Mouse (Mus musculus) MEL (cell line): ENCODE measurements around the gene Pnpla3. TPM values are rescaled to one million over a fixed set of nuclear protein-coding genes. Genes with fewer than 3 reads are reported as not detected.
"Not testable (repeated sequence)": the region's sequence is repeated elsewhere in the genome, so short reads cannot be mapped to it uniquely, and the experiment has no call there.

ENCODE experiments used
- DNase-seq: peaks from one replicate; pipeline ENCODE4 v3.0.0; 2011; ENCODE audit warnings: low read depth, low spot score
- H3K27ac ChIP-seq: 2 replicates; pipeline ENCODE4 v1.5.1; 2012; ENCODE audit warnings: low read depth, mild to moderate bottlenecking, control low read depth, low read length, moderate library complexity; ENCODE audit not compliant: control insufficient read depth
- H3K27me3 ChIP-seq, 2 experiments: fragments of 150-350 bp in 1 of 2; sonication (generic) in 1 of 2; 2 replicates each; pipeline ENCODE4 v1.6.1; 2012; ENCODE audit warnings: low read length in 2 of 2, mild to moderate bottlenecking in 2 of 2, improper control_type of control experiment in 1 of 2, moderate library complexity in 1 of 2; ENCODE audit not compliant: insufficient read depth in 2 of 2, control insufficient read depth in 1 of 2
- H3K36me3 ChIP-seq, 2 experiments: 2 replicates each; pipeline ENCODE4 v1.6.1; 2012 to 2014; ENCODE audit warnings: low read length in 2 of 2, improper control_type of control experiment in 1 of 2, inconsistent platforms in 1 of 2, mild to moderate bottlenecking in 1 of 2; ENCODE audit not compliant: insufficient read depth in 2 of 2, control insufficient read depth in 1 of 2
- H3K4me1 ChIP-seq, 2 experiments: fragments of 150-350 bp in 1 of 2; sonication (generic) in 1 of 2; 2 replicates each; pipeline ENCODE4 v1.6.1; 2012; ENCODE audit warnings: low read length in 2 of 2, improper control_type of control experiment in 1 of 2, mild to moderate bottlenecking in 1 of 2; ENCODE audit not compliant: insufficient read depth in 2 of 2, control insufficient read depth in 1 of 2
- H3K4me3 ChIP-seq, 2 experiments: fragments of 150-350 bp in 1 of 2; sonication (generic) in 1 of 2; 2 replicates each; pipeline ENCODE4 v1.5.1; 2012; ENCODE audit warnings: low read depth in 2 of 2, low read length in 2 of 2, mild to moderate bottlenecking in 2 of 2, moderate library complexity in 2 of 2, control low read depth in 1 of 2, improper control_type of control experiment in 1 of 2; ENCODE audit not compliant: control insufficient read depth in 1 of 2, insufficient read depth in 1 of 2
- H3K79me2 ChIP-seq: 2 replicates; pipeline ENCODE4 v1.6.1; 2012; ENCODE audit warnings: mild to moderate bottlenecking, low read length, moderate library complexity; ENCODE audit not compliant: control insufficient read depth, poor library complexity, insufficient read depth
- H3K9ac ChIP-seq: 2 replicates; pipeline ENCODE4 v1.6.1; 2012; ENCODE audit warnings: low read depth, mild to moderate bottlenecking, control low read depth, low read length, moderate library complexity; ENCODE audit not compliant: control insufficient read depth, poor library complexity, severe bottlenecking
- H3K9me3 ChIP-seq: fragments of 150-350 bp; sonication (generic); replicated peaks from 2 replicates; pipeline ENCODE4 v1.6.1; 2012; ENCODE audit warnings: mild to moderate bottlenecking, low read length, improper control_type of control experiment, moderate library complexity; ENCODE audit not compliant: insufficient read depth
- BHLHE40 ChIP-seq: IDR thresholded peaks from 2 replicates; pipeline ENCODE4 v1.6.1; 2012; ENCODE audit warnings: low read depth, mild to moderate bottlenecking, inconsistent platforms, low read length, improper control_type of control experiment, borderline replicate concordance
- CHD1 ChIP-seq: IDR thresholded peaks from 2 replicates; pipeline ENCODE4 v1.6.1; 2012; ENCODE audit warnings: low read depth, mild to moderate bottlenecking, inconsistent platforms, low read length, improper control_type of control experiment
- ELF1 ChIP-seq: IDR thresholded peaks from 2 replicates; pipeline ENCODE4 v1.6.1; 2014; ENCODE audit warnings: low read depth, mild to moderate bottlenecking, inconsistent platforms, low read length, improper control_type of control experiment, moderate library complexity
- EP300 ChIP-seq, 2 experiments: IDR thresholded peaks; 2 replicates each; pipeline ENCODE4 v1.6.1; 2011; ENCODE audit warnings: improper control_type of control experiment in 2 of 2, low read length in 2 of 2, low read depth in 1 of 2, mild to moderate bottlenecking in 1 of 2
- JUND ChIP-seq: IDR thresholded peaks from 2 replicates; pipeline ENCODE4 v1.6.1; 2011; ENCODE audit warnings: low read depth, mild to moderate bottlenecking, improper control_type of control experiment, low read length
- KAT2A ChIP-seq: conservative IDR thresholded peaks from 2 replicates; pipeline ENCODE4 v1.6.1; 2012; ENCODE audit warnings: low read depth, low read length, improper control_type of control experiment, inconsistent platforms
- MAZ ChIP-seq: IDR thresholded peaks from 2 replicates; pipeline ENCODE4 v1.6.1; 2012; ENCODE audit warnings: low read depth, mild to moderate bottlenecking, inconsistent platforms, low read length, improper control_type of control experiment
- MXI1 ChIP-seq: IDR thresholded peaks from 2 replicates; pipeline ENCODE4 v1.6.1; 2011; ENCODE audit warnings: mild to moderate bottlenecking, low read depth, low read length, improper control_type of control experiment
- MYB ChIP-seq: IDR thresholded peaks from 2 replicates; pipeline ENCODE4 v1.6.1; 2011; ENCODE audit warnings: mild to moderate bottlenecking, low read depth, low read length, improper control_type of control experiment
- POLR2AphosphoS2 ChIP-seq: IDR thresholded peaks from 2 replicates; pipeline ENCODE4 v1.6.1; 2011; ENCODE audit warnings: low read length, improper control_type of control experiment
- RAD21 ChIP-seq: IDR thresholded peaks from 2 replicates; pipeline ENCODE4 v1.6.1; 2011; ENCODE audit warnings: mild to moderate bottlenecking, low read depth, low read length, improper control_type of control experiment
- RCOR1 ChIP-seq: IDR thresholded peaks from 2 replicates; pipeline ENCODE4 v1.6.1; 2012; ENCODE audit warnings: low read depth, mild to moderate bottlenecking, inconsistent platforms, low read length, improper control_type of control experiment
- SIN3A ChIP-seq: IDR thresholded peaks from 2 replicates; pipeline ENCODE4 v1.6.1; 2012; ENCODE audit warnings: low read length, improper control_type of control experiment, inconsistent platforms
- UBTF ChIP-seq: IDR thresholded peaks from 2 replicates; pipeline ENCODE4 v1.6.1; 2012; ENCODE audit warnings: low read depth, mild to moderate bottlenecking, inconsistent platforms, low read length, improper control_type of control experiment, moderate library complexity, borderline replicate concordance; ENCODE audit not compliant: insufficient read depth
- USF1 ChIP-seq: IDR thresholded peaks from 2 replicates; pipeline ENCODE4 v1.6.1; 2014; ENCODE audit warnings: low read depth, mild to moderate bottlenecking, inconsistent platforms, low read length, improper control_type of control experiment, moderate library complexity
- ZC3H11A ChIP-seq: IDR thresholded peaks from 2 replicates; pipeline ENCODE4 v1.6.1; 2012; ENCODE audit warnings: low read depth, mild to moderate bottlenecking, inconsistent platforms, low read length, improper control_type of control experiment
- ZKSCAN1 ChIP-seq: IDR thresholded peaks from 2 replicates; pipeline ENCODE4 v1.6.1; 2012; ENCODE audit warnings: low read depth, mild to moderate bottlenecking, inconsistent platforms, low read length, improper control_type of control experiment, moderate library complexity
- ZNF384 ChIP-seq: IDR thresholded peaks from 2 replicates; pipeline ENCODE4 v1.6.1; 2012; ENCODE audit warnings: low read depth, mild to moderate bottlenecking, inconsistent platforms, low read length, improper control_type of control experiment
- polyA plus RNA-seq, 2 experiments: library from polyadenylated mRNA; stranded (reverse) in 1 of 2; unstranded in 1 of 2; fragments of >175 nt in 1 of 2; fragments of >200 nt in 1 of 2; gene quantifications; 2 replicates each; pipeline versions ENCODE4 v1.2.1 to v1.2.4; 2012; ENCODE audit warnings: low replicate concordance in 2 of 2, low read depth in 1 of 2; ENCODE audit not compliant: insufficient read length in 2 of 2, insufficient read depth in 1 of 2, missing spikeins in 1 of 2
- total RNA-seq: library from RNA; depleted of rRNA; stranded (reverse); fragments of 300-350 nt; gene quantifications from 2 replicates; pipeline ENCODE4 v1.2.3, GENCODE M21; 2012

Gene Pnpla3
- total and polyA plus RNA-seq, 3 experiments: not detected

GRCm38 (mm10) chr15:84140929-84141328, 26.7 kb upstream of the Pnpla3 start:
- H3K4me1 ChIP-seq: no peaks in the 10 kb centered on the region
- no peak overlapping the region for H3K27ac ChIP-seq
- no peak overlapping the region for H3K4me3 ChIP-seq
- H3K36me3 ChIP-seq: no peaks in the 10 kb centered on the region
- no peaks in the 10 kb centered on the region for H3K27me3 ChIP-seq
- TF ChIP-seq UBTF (no peak), ELF1 (no peak), MAZ (no peak)
- TF ChIP-seq, all 39 proteins: peak for 0
- H3K9ac ChIP-seq: no peak overlapping the region
- H3K79me2 ChIP-seq: no peaks in the 10 kb centered on the region
- no peaks in the 10 kb centered on the region for H3K9me3 ChIP-seq
- no peak for DNase-seq

DNA sequence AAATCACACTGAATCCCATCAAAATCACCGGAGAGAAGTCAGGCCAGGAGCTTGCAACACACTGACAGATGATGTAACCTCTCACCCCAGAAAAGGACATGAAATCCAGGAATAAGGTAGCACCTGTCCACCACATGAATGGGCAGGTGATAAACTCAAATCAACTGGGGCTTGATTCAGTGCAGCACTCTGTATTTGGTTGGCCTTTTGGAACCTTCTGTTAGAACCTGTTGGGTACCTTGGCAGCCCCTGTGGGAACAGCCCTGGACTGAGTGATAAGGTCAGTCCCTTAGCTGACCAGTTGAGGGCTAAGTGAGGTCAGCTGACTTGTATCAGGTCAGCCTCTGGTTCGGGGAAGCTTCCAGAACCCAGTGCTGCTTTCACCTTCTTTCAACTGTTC, 11.5 kb upstream of the Pnpla3 start:
- Histone ChIP-seq H3K4me1 (no peaks in the 10 kb centered on the region), H3K4me3 (no peak overlapping the region)

GRCm38 (mm10) chr15:84157530-84157929, 10.1 kb upstream of the Pnpla3 start:
- not testable (repeated sequence) for H3K4me3 ChIP-seq, H3K36me3 ChIP-seq, H3K79me2 ChIP-seq, H3K27ac ChIP-seq, H3K4me1 ChIP-seq, H3K9me3 ChIP-seq, H3K27me3 ChIP-seq, H3K9ac ChIP-seq, DNase-seq

More for the DNA sequence above, 11.5 kb upstream of the Pnpla3 start:
- no peak for TF ChIP-seq ELF1
- TF ChIP-seq, all 39 proteins: peak for 0
- H3K27me3 ChIP-seq: no peaks in the 10 kb centered on the region
- no peak overlapping the region for H3K27ac ChIP-seq
- H3K9me3 ChIP-seq: no peaks in the 10 kb centered on the region
- H3K79me2 ChIP-seq: no peaks in the 10 kb centered on the region
- no peaks in the 10 kb centered on the region for H3K36me3 ChIP-seq
- H3K9ac ChIP-seq: no peak overlapping the region
- no peak for DNase-seq

DNA sequence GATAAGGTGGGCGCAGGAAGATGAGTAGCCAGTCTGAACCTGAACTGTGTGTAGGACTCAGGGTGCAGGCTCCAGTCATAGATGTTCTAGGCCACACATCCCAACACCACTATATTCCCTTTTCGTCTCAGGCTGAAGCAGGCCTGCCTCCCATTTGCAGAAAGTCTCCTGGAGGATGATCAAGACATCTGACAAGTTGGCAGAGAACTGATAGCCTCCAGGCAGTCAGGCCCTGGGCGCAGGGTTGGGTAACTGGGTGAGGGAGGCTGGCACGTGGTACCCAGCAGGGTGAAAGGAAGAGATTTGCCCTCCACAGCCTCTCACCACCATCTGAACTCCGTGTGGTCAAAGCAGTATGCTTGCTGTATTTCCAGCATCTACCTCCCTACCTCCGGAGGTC, 5.8 kb upstream of the Pnpla3 start:
- H3K9ac ChIP-seq: no peak overlapping the region
- H3K4me3 ChIP-seq: no peak overlapping the region
- H3K79me2 ChIP-seq: no peaks in the 10 kb centered on the region
- no peak overlapping the region for H3K27ac ChIP-seq
- H3K9me3 ChIP-seq: no peaks in the 10 kb centered on the region
- no peaks in the 10 kb centered on the region for H3K27me3 ChIP-seq
- TF ChIP-seq MAZ (no peak), EP300 (IDR thresholded peaks at IDR 0.05; ENCODE audit: low read depth in 1 of 2, low read length in 2 of 2) (no peak), MXI1 (no peak), ZC3H11A (no peak), MYB (no peak), RCOR1 (no peak), KAT2A (no peak), USF1 (no peak), RAD21 (no peak), ZKSCAN1 (no peak), BHLHE40 (no peak), POLR2AphosphoS2 (no peak), ELF1 (no peak), SIN3A (no peak), CHD1 (no peak), JUND (no peak), ZNF384 (no peak)
- no peaks in the 10 kb centered on the region for H3K36me3 ChIP-seq
- no peak for DNase-seq
- no peaks in the 10 kb centered on the region for H3K4me1 ChIP-seq
